Mouse (Mus musculus) urinary bladder, postnatal 10 days (tissue): ENCODE results near the gene Aldh1a3.

Experiments
- DNase-seq: peaks from one replicate; pipeline ENCODE4 v3.0.0; 2022; ENCODE audit warnings: low spot score

Gene Aldh1a3

GRCm38 (mm10) chr7:66369071-66369933, 58.0 kb downstream of the Aldh1a3 start:
- no peak for DNase-seq

- no peak for DNase-seq
These were observed 61.4 kb downstream of the Aldh1a3 start, which contains the start of gene Gm10974 for GRCm38 (mm10) chr7:66365904-66366303. Gm10974 (plus strand) TSS chr7:66365905.

DNA sequence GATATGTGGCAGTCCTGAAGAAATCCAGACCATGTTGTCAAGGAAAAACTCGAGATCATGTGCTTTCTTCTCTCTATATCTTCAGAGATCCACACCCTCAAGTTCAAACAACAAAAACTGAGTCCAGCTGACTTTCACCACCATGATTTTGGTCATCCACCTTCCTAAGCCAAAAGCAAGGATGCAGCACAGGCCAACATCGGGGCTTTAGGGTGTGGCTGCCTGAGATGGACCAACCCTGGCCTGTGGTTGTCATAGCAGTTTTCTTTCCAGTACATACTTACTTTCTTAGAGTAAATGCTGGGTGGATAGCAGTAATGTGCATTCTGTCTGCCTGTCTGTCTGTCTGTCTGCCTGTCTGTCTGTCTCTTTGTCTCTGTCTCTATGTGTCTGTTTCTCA, 61.9 kb downstream of the Aldh1a3 start:
- no peak for DNase-seq

DNA sequence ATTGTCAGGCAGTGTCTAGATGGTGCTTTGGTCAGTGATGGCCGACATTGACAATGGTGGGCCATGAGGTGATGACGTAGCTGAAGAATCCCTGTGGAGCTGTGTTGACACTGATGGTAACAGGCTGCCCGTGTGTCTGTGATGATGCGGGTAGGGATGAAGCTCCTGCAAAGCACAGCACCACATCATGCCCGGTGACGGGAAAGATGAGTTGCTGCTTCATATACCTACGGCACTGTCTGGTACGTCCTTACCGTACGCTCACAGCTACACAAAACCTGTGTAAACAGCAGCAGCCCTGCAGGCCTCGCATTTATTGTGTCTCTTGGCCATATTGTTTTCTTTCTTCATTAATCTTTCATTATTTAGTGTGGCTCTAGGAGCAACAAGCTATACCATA, 62.8 kb downstream of the Aldh1a3 start:
- DNase-seq, result no peak

DNA sequence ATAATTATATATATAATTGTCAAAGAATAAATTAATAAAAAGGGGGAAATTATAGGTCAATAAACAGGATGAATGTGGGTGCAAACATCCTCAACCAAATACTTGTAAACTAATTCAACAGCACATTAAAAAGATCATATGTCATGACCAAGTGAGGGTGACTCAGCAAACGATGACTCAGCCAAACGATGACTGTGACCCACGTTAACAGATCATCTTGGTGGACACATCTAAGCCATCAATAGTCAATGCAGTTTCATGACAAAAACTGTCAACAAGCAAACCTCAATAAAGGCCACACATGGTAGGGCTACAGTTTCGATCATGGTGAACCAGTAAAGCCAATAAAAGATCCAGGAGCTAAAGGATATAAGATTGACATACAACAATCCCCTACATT, 68.3 kb downstream of the Aldh1a3 start:
- DNase-seq, result no peak

DNA sequence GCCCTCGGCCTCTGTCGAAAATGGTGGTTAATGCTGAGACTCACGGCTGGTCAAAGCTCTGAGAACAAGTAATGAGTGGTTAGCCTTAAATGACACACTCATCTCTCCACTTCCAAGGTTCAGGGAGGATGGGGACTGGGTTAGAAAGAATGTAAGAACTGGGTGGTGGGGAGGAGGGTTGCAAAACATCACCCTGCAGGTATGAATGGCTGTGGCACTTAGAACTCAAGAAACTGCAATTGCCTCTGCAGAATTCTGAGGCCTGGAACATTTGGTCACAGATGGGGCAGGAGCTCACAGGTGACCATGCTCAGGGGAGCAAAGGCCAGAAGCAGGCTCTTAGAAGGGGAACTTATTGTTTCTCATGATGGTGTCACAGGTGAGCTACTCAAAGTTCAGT, 68.9 kb downstream of the Aldh1a3 start:
- DNase-seq, result no peak

- DNase-seq, result no peak
These were observed 71.4 kb downstream of the Aldh1a3 start for GRCm38 (mm10) chr7:66355791-66356522.

GRCm38 (mm10) chr7:66354911-66355310, 72.4 kb downstream of the Aldh1a3 start:
- DNase-seq, result no peak

GRCm38 (mm10) chr7:66351074-66351473, 76.2 kb downstream of the Aldh1a3 start:
- DNase-seq, result no peak

DNA sequence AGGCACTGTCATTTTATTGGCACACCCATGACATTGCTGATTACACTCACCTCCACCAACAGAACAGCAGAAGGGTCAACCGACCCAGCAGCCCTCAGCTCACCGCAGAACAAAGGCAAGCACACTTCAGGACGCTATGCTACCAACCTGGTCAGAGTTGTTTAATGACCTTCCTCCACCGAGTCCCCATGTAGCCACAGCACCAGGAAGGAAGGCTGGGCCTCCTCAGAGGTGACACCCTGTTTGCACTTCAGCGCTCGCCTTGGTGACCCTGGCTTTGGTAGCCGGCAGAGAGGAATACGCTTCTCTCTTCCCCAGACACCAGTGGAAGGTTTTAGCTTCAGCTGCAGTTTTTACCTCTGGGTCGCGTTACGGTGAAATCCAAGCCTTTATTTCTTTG, 77.6 kb downstream of the Aldh1a3 start:
- no peak for DNase-seq

GRCm38 (mm10) chr7:66348588-66348987, 78.7 kb downstream of the Aldh1a3 start:
- DNase-seq, result no peak

GRCm38 (mm10) chr7:66346959-66347663, 80.2 kb downstream of the Aldh1a3 start:
- DNase-seq, result no peak

- no peak for DNase-seq
These were observed 84.0 kb downstream of the Aldh1a3 start for GRCm38 (mm10) chr7:66343307-66343706.

GRCm38 (mm10) chr7:66342831-66343230, 84.5 kb downstream of the Aldh1a3 start:
- no peak for DNase-seq

DNA sequence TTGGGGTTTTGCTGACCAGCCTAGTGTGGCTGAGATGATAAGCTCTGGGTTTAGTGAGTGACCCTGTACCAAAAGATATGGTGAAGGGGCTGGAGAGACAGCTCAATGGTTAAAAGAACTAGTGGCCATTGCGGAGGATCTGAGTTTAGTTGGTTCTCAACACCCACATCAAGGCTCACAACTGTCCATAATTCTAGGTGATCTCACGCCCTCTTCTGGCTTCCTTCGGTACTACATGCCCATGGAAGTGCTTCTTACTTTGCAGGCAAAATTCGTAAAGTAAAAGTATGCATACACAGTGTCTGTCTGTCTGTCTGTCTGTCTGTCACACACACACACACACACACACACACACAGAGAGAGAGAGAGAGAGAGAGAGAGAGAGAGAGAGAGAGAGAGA, 85.0 kb downstream of the Aldh1a3 start:
- DNase-seq, result no peak
